Mouse (Mus musculus): ENCODE measurements at regions not wholly inside any gene's neighbourhood (a gene's known extent, or its start where the extent isn't known, plus 50 kb on each side); places are given as distances from the start of the nearest gene placed in this dataset.

DNA sequence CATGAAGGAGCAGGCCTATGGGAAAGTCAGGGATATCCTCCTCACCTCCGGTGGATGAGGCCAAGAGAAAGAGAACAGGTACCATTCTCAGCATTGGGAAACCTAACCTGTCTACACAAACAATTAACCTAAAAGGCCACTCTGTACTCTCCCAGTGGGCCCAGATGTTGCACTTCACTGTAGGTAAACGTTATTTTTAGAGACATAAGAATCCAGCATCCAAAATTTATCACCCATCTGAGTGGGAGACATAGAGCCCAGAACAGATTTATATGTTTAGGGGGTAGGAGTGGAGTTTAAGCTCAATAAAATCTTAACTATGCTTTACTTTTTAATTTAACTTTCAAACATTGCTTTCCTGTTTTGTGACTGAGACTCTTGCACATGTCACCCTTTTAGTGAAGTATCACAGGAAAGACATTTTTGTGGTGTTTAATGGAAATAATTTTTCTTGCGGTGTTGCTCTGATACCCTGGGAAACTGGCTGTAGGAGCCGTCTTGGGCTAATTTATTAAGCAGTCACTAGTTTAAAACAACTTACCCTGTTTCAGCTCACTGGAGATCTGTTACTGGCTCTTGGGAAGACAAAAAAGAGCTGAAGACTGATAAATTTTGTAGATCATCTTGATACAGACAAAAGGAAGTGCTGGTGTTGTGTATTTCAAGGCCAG is 123.9 kb upstream of the Bmp4 start:
- DNase-seq = no peak

DNA sequence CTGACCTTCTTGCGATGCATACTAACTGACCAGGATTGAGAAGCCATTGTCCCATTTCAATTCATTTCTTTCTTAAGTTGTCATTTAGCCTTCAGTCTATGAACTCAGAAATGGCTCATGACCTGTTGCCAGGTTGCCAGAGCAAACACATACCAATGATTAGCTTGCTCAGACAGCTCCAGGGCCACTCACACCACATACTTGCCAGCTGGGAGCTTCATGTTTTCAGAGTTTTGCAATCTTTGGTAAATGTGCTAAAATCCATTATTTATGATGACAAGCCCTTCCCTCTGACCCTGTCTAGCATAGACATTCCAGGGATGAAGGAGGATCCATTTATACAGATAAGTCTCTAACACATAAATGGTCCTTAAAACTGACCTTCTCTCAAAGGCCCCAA is 121.6 kb upstream of the Bmp4 start:
- DNase-seq = peak in 1 of 2 experiments; percentile 23

DNA sequence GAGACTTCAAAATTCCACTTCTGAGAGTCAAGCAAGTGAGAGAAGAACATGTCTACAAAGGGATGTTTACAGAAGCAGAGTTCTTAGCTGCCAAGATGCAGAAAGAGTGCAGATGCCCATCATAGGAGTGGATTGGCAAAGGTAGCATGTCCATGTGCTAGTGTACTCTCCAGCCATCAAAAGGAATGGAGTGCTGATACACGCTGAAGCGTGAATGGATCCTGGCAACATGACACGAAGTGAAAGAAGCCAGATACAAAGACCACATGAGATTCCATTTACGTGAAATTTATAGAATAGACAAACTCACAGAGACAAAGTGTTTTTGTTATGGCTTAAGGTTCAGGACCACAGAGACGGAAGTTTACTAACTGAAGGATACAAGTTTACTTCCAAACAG is 118.4 kb upstream of the Bmp4 start:
- DNase-seq = no peak

DNA sequence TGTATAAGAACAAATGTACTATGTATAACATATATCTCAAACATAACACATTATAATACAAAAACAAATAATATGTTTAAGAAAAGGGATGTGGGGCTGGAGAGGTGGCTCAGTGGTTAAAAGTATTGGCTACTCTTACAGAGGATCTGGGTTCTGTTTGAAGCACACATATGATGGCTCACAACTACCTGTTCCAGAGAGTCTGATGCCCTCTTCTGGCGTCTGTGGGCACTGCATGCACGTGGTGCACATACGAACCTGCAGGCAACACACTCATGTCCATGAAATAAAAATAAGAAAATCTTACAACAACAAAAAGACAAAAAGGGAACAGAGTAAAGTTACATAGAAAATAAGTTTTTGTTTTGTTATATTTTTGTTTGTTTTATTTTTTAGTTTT is 114.8 kb upstream of the Bmp4 start:
- DNase-seq = no peak

DNA sequence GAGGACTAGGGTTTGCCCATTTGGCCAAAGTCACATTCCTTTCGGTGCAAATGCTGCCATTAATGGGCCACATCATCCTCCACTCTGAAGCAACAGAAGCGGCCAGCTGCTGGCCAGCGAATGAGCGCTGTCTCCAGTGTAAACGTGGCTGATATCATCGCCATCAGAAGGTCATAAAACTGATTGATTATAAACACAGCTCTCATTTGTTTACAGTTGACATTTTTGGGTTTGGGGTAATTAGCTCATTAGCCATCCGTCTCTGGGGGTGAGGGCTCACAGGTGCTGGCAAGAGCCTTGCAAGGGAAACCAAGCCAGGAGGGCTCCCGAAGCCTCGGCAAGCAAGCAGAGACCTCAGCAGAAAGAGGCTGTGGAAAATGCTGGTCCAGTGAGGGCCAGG is 101.1 kb upstream of the Bmp4 start:
- no peak for DNase-seq

DNA sequence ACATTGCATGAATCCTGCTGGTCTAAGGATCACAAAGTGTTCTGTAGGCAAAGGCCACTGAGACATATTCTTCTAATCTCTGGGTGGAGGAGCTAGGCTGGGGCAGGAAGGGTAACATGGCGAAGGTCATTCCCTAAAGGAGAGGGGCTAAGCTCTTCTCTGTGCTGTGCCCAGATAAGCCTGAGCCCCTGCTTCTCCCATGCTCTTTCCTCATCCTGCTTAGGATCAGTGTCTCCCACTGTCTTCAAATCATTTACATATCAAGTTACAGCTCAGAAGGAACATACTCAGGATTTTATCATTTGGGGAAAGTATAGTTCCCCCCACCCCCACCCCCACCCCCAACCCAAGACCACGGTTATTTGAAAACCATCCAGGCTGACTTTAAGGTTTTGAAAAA is 100.7 kb upstream of the Bmp4 start:
- no peak for DNase-seq

DNA sequence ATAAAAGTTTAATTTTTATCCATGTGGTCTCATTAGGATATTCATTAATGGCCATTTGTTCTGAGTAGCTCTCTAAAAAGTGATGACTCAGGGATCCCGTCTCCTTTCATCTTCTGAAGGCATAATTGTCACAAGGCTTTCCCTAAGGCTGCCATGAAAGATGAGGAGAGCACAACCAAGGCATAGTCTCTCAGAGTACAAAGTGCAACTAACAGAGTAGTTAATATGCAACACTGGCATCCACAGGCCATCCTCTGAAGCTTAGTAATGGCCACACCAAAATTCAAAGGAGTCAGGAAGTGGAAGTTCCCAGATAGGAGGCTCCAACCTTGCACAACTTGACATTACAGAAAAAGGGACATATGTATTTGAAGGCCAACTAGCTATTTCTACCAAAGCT is 97.1 kb upstream of the Bmp4 start:
- peak; percentile 13 to 15 for DNase-seq

DNA sequence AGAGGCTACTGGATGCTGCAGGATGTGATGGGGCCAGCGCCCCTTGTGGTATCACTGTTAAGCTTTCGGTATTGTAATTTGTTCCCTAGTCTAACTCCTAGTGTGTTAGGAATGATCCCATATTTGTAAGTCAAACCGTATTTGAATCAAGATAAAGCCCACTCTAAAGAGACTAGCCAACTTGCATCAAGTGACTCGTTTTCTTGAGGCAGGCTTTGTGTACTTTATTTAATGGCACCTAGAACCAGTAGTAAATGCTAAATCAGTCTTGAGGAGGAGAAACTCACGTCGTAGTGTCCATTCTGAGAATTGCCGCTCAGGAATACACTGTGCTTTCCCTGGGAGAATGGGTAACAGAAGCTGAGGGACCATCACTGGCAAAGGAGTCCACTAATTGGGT is 89.9 kb upstream of the Bmp4 start:
- no peak for DNase-seq

DNA sequence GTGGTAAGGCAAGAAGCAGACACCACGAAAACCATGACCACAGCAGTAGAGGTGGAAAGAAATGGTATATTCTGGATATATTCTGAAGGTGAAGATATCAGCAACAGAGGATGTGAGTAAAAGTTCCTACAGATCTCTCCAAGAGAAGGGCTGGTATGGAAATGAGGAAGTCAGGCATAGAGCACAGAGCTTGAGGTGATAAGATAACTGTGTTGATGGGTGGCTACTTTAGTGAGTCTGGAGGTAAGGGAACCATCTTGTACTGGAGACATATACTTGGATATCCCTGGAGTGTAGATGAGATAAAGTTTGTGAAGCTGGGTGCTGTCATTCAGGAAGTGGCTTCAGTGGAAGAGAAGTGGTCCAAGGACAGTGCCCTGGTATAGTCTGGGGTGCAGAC is 85.5 kb upstream of the Bmp4 start:
- DNase-seq = no peak

DNA sequence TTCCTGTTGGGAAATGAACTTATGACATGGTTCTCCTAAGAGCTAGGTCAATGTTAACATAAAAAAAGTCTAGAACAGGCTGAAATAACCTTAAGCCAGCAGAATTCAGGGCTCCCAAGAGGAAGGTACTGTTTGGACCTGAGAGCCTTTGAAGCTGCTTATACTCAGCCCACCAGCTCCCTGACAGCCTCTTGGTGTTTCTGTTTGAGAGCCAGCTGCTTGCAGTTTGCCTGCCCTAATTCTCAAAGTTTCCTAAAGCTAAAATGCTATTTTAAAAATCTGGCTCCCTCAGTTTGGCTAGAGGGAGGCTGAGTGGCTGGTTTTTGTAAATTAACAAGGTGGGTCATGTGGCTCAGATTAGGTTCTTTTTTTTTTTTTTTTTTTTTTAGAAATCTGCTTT is 72.5 kb upstream of the Bmp4 start:
- no peak for DNase-seq

DNA sequence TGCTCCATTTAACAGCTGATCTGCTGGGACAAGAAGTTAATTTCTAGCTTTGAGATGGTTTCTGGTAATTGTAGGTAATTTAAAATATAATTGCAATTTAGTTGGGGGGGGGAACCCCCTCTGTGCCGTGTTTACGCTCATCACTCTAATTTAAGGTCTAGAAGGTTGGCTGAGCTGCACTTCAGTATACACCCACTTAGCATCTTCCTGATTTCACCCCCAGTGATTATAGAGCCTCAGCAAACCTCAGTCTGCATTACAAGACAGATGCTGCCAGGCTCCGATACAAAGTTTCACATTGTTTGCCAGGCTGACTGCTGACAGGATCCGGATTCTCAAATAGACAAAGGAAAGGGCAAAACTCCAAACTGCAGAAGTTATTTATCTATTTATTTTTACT is 71.5 kb upstream of the Bmp4 start:
- DNase-seq = no peak

DNA sequence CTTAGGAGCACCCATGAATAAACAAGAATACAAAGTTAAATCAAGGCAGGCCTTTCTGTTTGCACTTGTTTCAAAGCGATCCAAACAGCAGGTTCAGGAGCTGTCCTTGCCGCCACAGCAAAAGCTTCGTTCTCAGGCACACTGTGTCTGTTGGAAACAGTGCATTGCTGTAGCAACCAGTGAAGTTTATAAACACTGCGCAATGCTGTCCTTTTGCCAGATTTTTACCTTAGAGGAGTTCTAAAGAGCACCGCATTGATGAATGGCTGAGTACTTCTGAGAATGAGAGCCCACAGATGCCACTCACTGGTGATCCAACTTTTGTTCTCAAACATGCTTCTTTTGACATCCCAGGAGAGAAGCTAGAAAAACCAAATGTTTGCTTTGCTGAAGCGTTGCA is 64.0 kb upstream of the Bmp4 start:
- no peak for DNase-seq

DNA sequence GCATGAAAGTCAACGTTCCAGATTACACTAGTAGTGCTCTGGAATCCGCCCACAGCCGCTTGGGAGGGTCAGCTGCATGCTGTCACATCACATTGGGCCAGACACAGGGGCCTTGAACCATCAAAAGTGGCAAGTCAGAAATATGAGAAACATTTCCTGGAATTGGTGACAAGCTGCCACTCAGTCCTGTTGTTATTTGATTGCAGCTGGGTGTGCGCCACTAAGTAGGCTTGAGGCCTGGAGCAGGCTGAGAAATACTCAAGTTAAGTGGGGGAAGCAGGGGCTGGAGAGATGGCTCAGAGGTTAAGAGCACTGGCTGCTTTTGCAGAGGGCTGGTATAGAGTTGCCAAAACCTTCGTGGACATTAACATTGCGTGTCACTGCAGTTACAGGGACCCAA is 51.2 kb upstream of the Bmp4 start:
- no peak for DNase-seq

Measured in kidney, adult 8-10 months (tissue).